Mouse (Mus musculus) heart, embryonic 15.5 days (tissue): ENCODE measurements around the gene Irf2. TPM values are rescaled to one million over a fixed set of nuclear protein-coding genes. Genes with fewer than 3 reads are reported as not detected.

Experiments used
- ATAC-seq: fragments of 200-750 bp; cut with Nextera tagmentation; replicated peaks from 2 replicates; pipeline ENCODE4 v1.8.0; 2017; ENCODE audit warnings: low read depth, moderate TSS enrichment; ENCODE audit not compliant: insufficient number of reproducible peaks, insufficient read depth, low FRiP score
- H3K27ac ChIP-seq: fragments of 300-500 bp; sonication (generic); 2 replicates; pipeline ENCODE4 v1.5.1; 2015; ENCODE audit warnings: mild to moderate bottlenecking, inconsistent platforms
- H3K27me3 ChIP-seq: fragments of 300-500 bp; sonication (generic); 2 replicates; pipeline ENCODE4 v1.6.1; 2015; ENCODE audit warnings: inconsistent platforms
- H3K36me3 ChIP-seq: fragments of 300-500 bp; sonication (generic); 2 replicates; pipeline ENCODE4 v1.6.1; 2015; ENCODE audit warnings: mild to moderate bottlenecking, inconsistent platforms
- H3K4me1 ChIP-seq: fragments of 300-500 bp; sonication (generic); replicated peaks from 2 replicates; pipeline ENCODE4 v1.6.1; 2015; ENCODE audit warnings: inconsistent platforms
- H3K4me2 ChIP-seq: fragments of 300-500 bp; sonication (generic); 2 replicates; pipeline ENCODE4 v1.6.1; 2015; ENCODE audit warnings: inconsistent platforms, mild to moderate bottlenecking, moderate library complexity
- H3K4me3 ChIP-seq: fragments of 300-500 bp; sonication (generic); 2 replicates; pipeline ENCODE4 v1.5.1; 2015; ENCODE audit warnings: mild to moderate bottlenecking, inconsistent platforms
- H3K9ac ChIP-seq: fragments of 300-500 bp; sonication (generic); 2 replicates; pipeline ENCODE4 v1.6.1; 2015; ENCODE audit warnings: mild to moderate bottlenecking, inconsistent platforms
- H3K9me3 ChIP-seq: fragments of 300-500 bp; sonication (generic); replicated peaks from 2 replicates; pipeline ENCODE4 v1.6.1; 2016; ENCODE audit warnings: inconsistent platforms
- WGBS: fragments of 180-500 bp; shearing (Covaris S2); methylation state at CpG from one replicate; pipeline ENCODE4 v1.1.7; 2015; ENCODE audit warnings: mixed read lengths; 5-methylcytosine and 5-hydroxymethylcytosine counted together
- polyA plus RNA-seq: library from polyadenylated mRNA; unstranded; fragments of >200 nt; fragmentation: Nextera tagmentation; extraction: Ambion mirVana; gene quantifications from 2 replicates; pipeline ENCODE4 v1.2.1, GENCODE M21; 2015

Gene Irf2
- polyA plus RNA-seq, 1 experiment from 2014 or later, result 19.9 TPM

GRCm38 (mm10) chr8:46804721-46805120, 65.2 kb downstream of the Irf2 start:
- no peaks in the 10 kb centered on the region for H3K27me3 ChIP-seq
- no peak overlapping the region for H3K4me3 ChIP-seq
- H3K4me1 ChIP-seq, result 0 out of 2 replicates have a peak, but pooled peaks cover 5% of the 10 kb centered on the region
- no peak overlapping the region for H3K4me2 ChIP-seq
- peaks cover 28% of the 10 kb centered on the region for H3K36me3 ChIP-seq
- H3K9me3 ChIP-seq, result no peaks in the 10 kb centered on the region
- no peak for ATAC-seq
- H3K9ac ChIP-seq, result no peak overlapping the region
- no peak overlapping the region for H3K27ac ChIP-seq
- 94% methylated on average over 5 of the region's 5 CpGs for WGBS

GRCm38 (mm10) chr8:46811021-46811622, 71.6 kb downstream of the Irf2 start:
- H3K4me3 ChIP-seq, result no peak overlapping the region
- H3K4me1 ChIP-seq, result no peaks in the 10 kb centered on the region
- H3K36me3 ChIP-seq, result peaks cover 27% of the 10 kb centered on the region
- H3K9me3 ChIP-seq, result no peaks in the 10 kb centered on the region
- ATAC-seq, result no peak
- H3K4me2 ChIP-seq, result no peak overlapping the region
- no peaks in the 10 kb centered on the region for H3K27me3 ChIP-seq
- H3K27ac ChIP-seq, result no peak overlapping the region
- H3K9ac ChIP-seq, result no peak overlapping the region
- WGBS, result 76% methylated on average over 11 of the region's 11 CpGs

GRCm38 (mm10) chr8:46811944-46812343, 72.4 kb downstream of the Irf2 start:
- Histone ChIP-seq H3K27me3 (no peaks in the 10 kb centered on the region), H3K4me2 (no peak overlapping the region), H3K9me3 (no peaks in the 10 kb centered on the region), H3K4me1 (no peaks in the 10 kb centered on the region), H3K36me3 (peaks cover 19% of the 10 kb centered on the region), H3K27ac (no peak overlapping the region), H3K4me3 (no peak overlapping the region), H3K9ac (no peak overlapping the region)
- WGBS, result 62% methylated on average over 2 of the region's 2 CpGs
- no peak for ATAC-seq

DNA sequence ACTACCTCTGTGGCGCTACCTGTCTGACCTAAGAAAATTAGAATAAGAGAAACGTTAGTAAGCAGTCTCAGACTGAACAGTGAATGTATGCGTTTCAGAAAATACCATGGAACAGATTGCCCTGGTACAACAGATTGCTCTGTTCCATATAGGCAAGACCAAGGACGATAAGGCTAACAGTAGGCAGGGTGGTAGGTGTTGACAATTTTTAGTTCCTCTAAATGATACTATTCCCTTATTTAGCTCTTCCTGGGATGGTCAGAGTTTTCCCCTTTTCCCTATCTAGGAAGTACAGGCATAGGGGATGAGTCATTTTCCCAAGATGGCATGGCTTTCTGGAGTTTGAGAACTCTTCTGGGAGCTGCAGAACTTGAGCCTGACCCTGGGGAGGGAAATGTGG, 73.4 kb downstream of the Irf2 start:
- Histone ChIP-seq H3K27me3 (no peaks in the 10 kb centered on the region), H3K36me3 (peaks cover 8% of the 10 kb centered on the region), H3K9ac (no peak overlapping the region), H3K27ac (no peak overlapping the region), H3K4me2 (no peak overlapping the region), H3K9me3 (no peaks in the 10 kb centered on the region), H3K4me1 (peaks cover 4% of the 10 kb centered on the region), H3K4me3 (no peak overlapping the region)
- 73% methylated on average over 4 of the region's 4 CpGs for whole genome bisulfite sequencing
- no peak for ATAC-seq

GRCm38 (mm10) chr8:46818106-46818989, 78.8 kb downstream of the Irf2 start:
- Histone ChIP-seq H3K27me3 (no peaks in the 10 kb centered on the region), H3K27ac (no peak overlapping the region), H3K9ac (no peak overlapping the region), H3K4me1 (peaks cover 19% of the 10 kb centered on the region), H3K36me3 (peaks cover 13% of the 10 kb centered on the region; the same call in 1 of the 2 replicates), H3K4me3 (no peak overlapping the region), H3K9me3 (no peaks in the 10 kb centered on the region), H3K4me2 (no peak overlapping the region)
- ATAC-seq, result no peak
- 53% methylated on average over 14 of the region's 14 CpGs for WGBS

- Histone ChIP-seq H3K4me3 (no peak overlapping the region), H3K27me3 (no peaks in the 10 kb centered on the region), H3K36me3 (peaks cover 19% of the 10 kb centered on the region; the same call in 1 of the 2 replicates), H3K4me1 (peaks cover 19% of the 10 kb centered on the region), H3K9me3 (no peaks in the 10 kb centered on the region), H3K27ac (no peak overlapping the region; the same call in 1 of the 2 replicates), H3K4me2 (no peak overlapping the region), H3K9ac (no peak overlapping the region)
- 17% methylated on average over 2 of the region's 2 CpGs for WGBS
- ATAC-seq, result no peak
Measured at GRCm38 (mm10) chr8:46818990-46819288, 79.4 kb downstream of the Irf2 start.

DNA sequence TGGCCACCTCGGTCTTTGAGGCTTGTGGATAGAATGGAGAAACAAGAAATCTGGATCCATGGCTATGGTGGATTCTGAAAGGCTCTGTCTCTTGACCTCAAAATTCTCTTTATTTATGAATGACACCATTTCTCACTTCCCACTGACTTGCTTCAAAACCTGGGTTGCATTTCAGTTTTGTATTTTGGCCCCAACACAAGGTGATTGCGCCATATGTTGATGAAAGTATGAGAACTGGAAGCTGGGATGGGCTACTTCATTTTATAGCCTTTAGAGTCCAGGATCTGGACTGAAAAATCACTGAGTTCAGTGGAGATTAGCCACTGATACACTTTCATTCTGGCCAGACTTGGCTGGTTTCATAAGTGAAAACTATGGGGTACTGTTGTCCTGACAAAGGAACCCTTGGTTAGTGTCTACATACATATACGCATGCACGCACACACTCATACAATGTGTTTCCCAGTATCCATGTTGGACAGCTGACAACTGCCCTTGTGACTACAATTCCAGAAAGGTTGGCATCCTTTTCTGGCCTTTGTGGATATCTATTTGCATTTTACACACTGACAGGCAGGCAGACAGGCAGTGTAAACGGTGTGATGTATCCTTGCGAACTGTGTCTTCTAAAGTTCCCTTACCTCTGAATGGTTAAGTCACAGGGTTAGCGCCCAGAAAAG, 89.3 kb downstream of the Irf2 start:
- H3K9me3 ChIP-seq, result no peaks in the 10 kb centered on the region
- no peaks in the 10 kb centered on the region for H3K27me3 ChIP-seq
- no peak for ATAC-seq
- peaks cover 5% of the 10 kb centered on the region for H3K36me3 ChIP-seq
- H3K9ac ChIP-seq, result no peak overlapping the region
- H3K4me2 ChIP-seq, result no peak overlapping the region
- H3K4me1 ChIP-seq, result peaks cover 7% of the 10 kb centered on the region; the same call in 1 of the 2 replicates
- no peak overlapping the region for H3K27ac ChIP-seq
- 94% methylated on average over 7 of the region's 7 CpGs for WGBS
- H3K4me3 ChIP-seq, result no peak overlapping the region

DNA sequence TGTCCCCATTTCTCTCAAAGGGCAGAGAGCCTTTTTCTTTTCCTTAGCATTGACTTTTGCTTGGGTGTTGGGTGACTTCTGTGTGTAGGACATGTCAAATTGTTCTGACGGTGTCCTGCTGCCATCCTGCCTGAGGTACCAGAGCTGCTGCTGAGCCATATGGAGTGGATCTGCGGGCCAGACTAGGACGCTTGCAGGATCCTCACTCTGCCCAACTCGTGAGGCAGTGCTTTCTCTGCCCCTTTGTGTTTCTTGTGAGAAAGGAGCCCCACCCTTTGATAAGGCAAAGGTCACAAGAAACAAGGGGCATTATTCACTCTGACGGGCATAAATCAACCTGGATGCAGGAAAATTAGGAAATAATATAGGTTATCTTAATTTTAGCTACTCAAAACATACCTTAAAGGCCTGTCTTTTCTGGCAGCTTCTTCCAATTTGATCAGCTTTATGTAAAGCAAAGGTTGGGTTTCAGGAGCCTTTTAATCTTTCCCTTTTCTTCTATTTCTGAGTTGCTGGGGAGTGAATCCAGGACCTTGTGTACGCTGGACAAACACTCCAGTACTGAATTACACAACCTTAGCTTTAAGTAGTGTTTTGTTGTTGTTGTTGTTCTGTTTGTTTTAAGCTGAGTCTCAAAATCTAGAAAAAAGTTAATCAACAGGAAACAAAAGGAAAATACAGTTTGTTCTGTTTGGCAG, 90.0 kb downstream of the Irf2 start:
- no peak overlapping the region for H3K4me2 ChIP-seq
- H3K36me3 ChIP-seq, result 0 out of 2 replicates have a peak, but pooled peaks cover 4% of the 10 kb centered on the region
- ATAC-seq, result no peak
- no peak overlapping the region for H3K9ac ChIP-seq
- no peaks in the 10 kb centered on the region for H3K27me3 ChIP-seq
- H3K4me1 ChIP-seq, result peaks cover 7% of the 10 kb centered on the region; the same call in 1 of the 2 replicates
- no peak overlapping the region for H3K27ac ChIP-seq
- 71% methylated on average over 6 of the region's 6 CpGs for WGBS
- H3K9me3 ChIP-seq, result no peaks in the 10 kb centered on the region
- H3K4me3 ChIP-seq, result no peak overlapping the region

DNA sequence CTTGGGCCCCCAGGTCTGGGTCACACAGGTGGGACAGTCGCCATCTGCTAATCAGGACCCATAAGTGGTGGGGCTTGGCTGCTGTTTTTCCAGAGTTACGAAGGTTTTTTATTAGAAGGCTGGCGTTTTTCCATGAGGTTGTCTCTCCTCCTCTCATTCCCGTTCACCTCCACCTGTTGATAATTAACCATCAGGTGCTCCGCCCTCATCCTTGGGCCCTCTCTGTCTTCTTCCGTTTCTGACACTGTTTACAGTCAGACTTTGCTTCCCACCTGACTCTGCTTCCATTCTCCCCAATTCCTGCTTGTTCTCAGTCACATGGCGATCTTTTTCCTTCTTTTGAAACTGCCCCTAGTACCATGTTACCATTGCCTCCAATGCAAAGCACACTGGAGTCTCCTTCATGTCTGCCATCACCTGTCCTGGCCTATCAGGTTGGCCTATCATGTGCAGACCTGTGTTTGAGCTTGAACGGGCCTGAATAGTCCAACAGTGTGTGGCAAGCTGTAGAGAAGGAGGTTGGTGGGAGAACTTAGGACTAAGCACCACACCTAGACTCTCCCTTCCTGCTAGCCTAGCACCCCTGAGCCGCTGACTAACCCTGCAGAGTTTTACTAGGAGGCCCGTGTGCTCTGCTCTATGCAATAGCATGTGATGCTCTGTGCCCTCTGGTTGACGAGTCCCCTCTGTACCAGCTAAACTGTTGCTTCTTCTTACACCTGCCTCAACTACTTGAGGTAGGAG, 90.8 kb downstream of the Irf2 start:
- H3K4me1 ChIP-seq, result peaks cover 7% of the 10 kb centered on the region; the same call in 1 of the 2 replicates

GRCm38 (mm10) chr8:46831916-46832315, 92.4 kb downstream of the Irf2 start:
- Histone ChIP-seq H3K36me3 (0 out of 2 replicates have a peak, but pooled peaks cover 4% of the 10 kb centered on the region), H3K9me3 (no peaks in the 10 kb centered on the region), H3K27me3 (no peaks in the 10 kb centered on the region), H3K4me3 (no peak overlapping the region), H3K4me1 (peaks cover 7% of the 10 kb centered on the region; the same call in 1 of the 2 replicates), H3K9ac (no peak overlapping the region), H3K27ac (no peak overlapping the region), H3K4me2 (no peak overlapping the region)
- ATAC-seq, result no peak
- 56% methylated on average over 5 of the region's 5 CpGs for WGBS

More for the DNA sequence above, 90.8 kb downstream of the Irf2 start:
- no peak overlapping the region for H3K27ac ChIP-seq
- 0 out of 2 replicates have a peak, but pooled peaks cover 4% of the 10 kb centered on the region for H3K36me3 ChIP-seq
- no peak overlapping the region for H3K4me2 ChIP-seq
- no peaks in the 10 kb centered on the region for H3K9me3 ChIP-seq
- 87% methylated on average over 11 of the region's 11 CpGs for WGBS
- no peak overlapping the region for H3K4me3 ChIP-seq
- no peak overlapping the region for H3K9ac ChIP-seq
- no peak for ATAC-seq
- no peaks in the 10 kb centered on the region for H3K27me3 ChIP-seq
